24 mouse cellular contexts compared by ENCODE assay signal in the genomic region with DNA sequence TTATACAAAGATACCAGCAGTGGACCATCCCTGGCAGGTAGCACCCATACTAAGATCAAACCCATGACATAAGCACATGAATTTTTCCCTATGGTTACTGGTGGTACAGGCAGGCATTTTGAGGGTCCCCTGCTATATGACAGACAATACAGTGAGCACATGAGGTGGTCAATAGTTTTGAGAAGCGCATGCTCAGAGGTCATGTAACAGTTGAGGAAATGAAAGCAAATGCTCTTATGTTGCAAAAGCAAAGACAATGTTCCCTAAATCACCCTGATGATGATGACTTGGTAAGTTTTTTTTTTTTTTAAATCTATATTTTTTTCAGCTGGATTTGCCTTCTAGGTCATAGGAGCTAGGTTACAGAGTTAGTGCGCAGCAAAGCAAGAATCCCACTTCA.
"Had no signal": no experiment of that assay in that cellular context is flagged by ENCODE, and none has a peak within 500 bp of the region (broad histone marks: within the 10 kb centered on the region; RNA-seq: fewer than 3 reads in every experiment).

No protein-coding gene starts in this region.

- H3K9me3 ChIP-seq: heart, embryonic 10.5 days; heart, embryonic 12.5 days; hindbrain, embryonic 13.5 days; hindbrain, embryonic 15.5 days; kidney, embryonic 15.5 days; limb, embryonic 13.5 days had no signal

- H3K4me2 ChIP-seq: heart, embryonic 12.5 days; hindbrain, embryonic 13.5 days; hindbrain, embryonic 15.5 days; kidney, embryonic 15.5 days; limb, embryonic 13.5 days had no signal

- DNase-seq: gastrocnemius, adult 2 months; gastrocnemius, postnatal 14 days; gastrocnemius, postnatal 36 days; heart, adult 18-20 months; heart, postnatal 14 days; heart, postnatal 36 days; kidney, adult 11 months; kidney, adult 2 months; kidney, adult 9 months; kidney, postnatal 14 days; kidney, postnatal 36 days; layer of hippocampus, adult 9-11 months; layer of hippocampus, postnatal 36 days; left cerebral cortex, postnatal 4 days had no signal

- H3K27ac ChIP-seq: gastrocnemius, adult 2 months; heart, embryonic 10.5 days; hindbrain, embryonic 13.5 days; hindbrain, embryonic 15.5 days; hindbrain, postnatal 0 days; kidney, embryonic 15.5 days; kidney, postnatal 0 days; limb, embryonic 13.5 days had no signal

- H3K36me3 ChIP-seq: heart, embryonic 10.5 days; heart, embryonic 12.5 days; hindbrain, embryonic 13.5 days; hindbrain, embryonic 15.5 days; kidney, embryonic 15.5 days; limb, embryonic 13.5 days had no signal

- H3K27me3 ChIP-seq: heart, embryonic 12.5 days; hindbrain, embryonic 13.5 days; hindbrain, embryonic 15.5 days; kidney, embryonic 15.5 days; limb, embryonic 13.5 days had no signal

- H3K9ac ChIP-seq: heart, embryonic 12.5 days; hindbrain, embryonic 13.5 days; hindbrain, embryonic 15.5 days; kidney, embryonic 15.5 days; limb, embryonic 13.5 days had no signal

- H3K4me3 ChIP-seq: gastrocnemius, adult 2 months; heart, embryonic 10.5 days; heart, embryonic 12.5 days; hindbrain, embryonic 13.5 days; hindbrain, embryonic 15.5 days; kidney, embryonic 15.5 days; limb, embryonic 13.5 days had no signal

- ATAC-seq: forebrain, embryonic 16.5 days; hindbrain, postnatal 0 days; intestine, embryonic 16.5 days had no signal

- H3K4me1 ChIP-seq: heart, embryonic 10.5 days; heart, embryonic 12.5 days; hindbrain, embryonic 13.5 days; hindbrain, embryonic 15.5 days; kidney, embryonic 15.5 days; limb, embryonic 13.5 days had no signal
